Mouse (Mus musculus) embryo, embryonic 10 days (tissue): ENCODE measurements around the gene Stxbp3.

ENCODE experiments used
- DNase-seq: peaks from one replicate; pipeline ENCODE4 v3.0.0-alpha.2; 2015; ENCODE audit warnings: low spot score

Stxbp3 gene

GRCm38 (mm10) chr3:108762597-108763111 is 77.7 kb downstream of the Stxbp3 start:
- DNase-seq = no peak

- DNase-seq = no peak
These were observed 80.5 kb downstream of the Stxbp3 start for GRCm38 (mm10) chr3:108759566-108760420.

- no peak for DNase-seq
These were observed 82.8 kb downstream of the Stxbp3 start for GRCm38 (mm10) chr3:108757570-108757969.

GRCm38 (mm10) chr3:108756131-108756530 is 84.2 kb downstream of the Stxbp3 start:
- DNase-seq = no peak

- no peak for DNase-seq
These were observed 84.8 kb downstream of the Stxbp3 start for GRCm38 (mm10) chr3:108755542-108755941.

GRCm38 (mm10) chr3:108754541-108754940 is 85.8 kb downstream of the Stxbp3 start:
- no peak for DNase-seq

- DNase-seq = no peak
These were observed 88.6 kb downstream of the Stxbp3 start for GRCm38 (mm10) chr3:108751691-108752090.

GRCm38 (mm10) chr3:108751061-108751460 is 89.3 kb downstream of the Stxbp3 start:
- no peak for DNase-seq

GRCm38 (mm10) chr3:108744060-108744459 is 96.3 kb downstream of the Stxbp3 start:
- DNase-seq = no peak
